Mouse (Mus musculus) common myeloid progenitor, adult 5-6 weeks (primary cell): ENCODE data around the gene Tbc1d4. TPM values are rescaled to one million over a fixed set of nuclear protein-coding genes. Genes with fewer than 3 reads are reported as not detected.

Experiments
- ATAC-seq: replicated peaks from 2 replicates; pipeline ENCODE4 v1.8.0; 2016; ENCODE audit warnings: low read depth, mild to moderate bottlenecking, moderate TSS enrichment, inconsistent platforms; ENCODE audit not compliant: poor library complexity, severe bottlenecking
- total RNA-seq: library from RNA; stranded (forward); fragments of 200-1000, 187-1606 nt; gene quantifications from 2 replicates; pipeline ENCODE4 v1.2.3, GENCODE M21; 2017

The Tbc1d4 gene
- total RNA-seq, 1 experiment from 2014 or later = 20.1 TPM

GRCm38 (mm10) chr14:101460768-101461167, 148.2 kb downstream of the Tbc1d4 start:
- peak; percentile 87 for ATAC-seq

GRCm38 (mm10) chr14:101452915-101453314, 156.1 kb downstream of the Tbc1d4 start:
- ATAC-seq = peak; percentile 93

DNA sequence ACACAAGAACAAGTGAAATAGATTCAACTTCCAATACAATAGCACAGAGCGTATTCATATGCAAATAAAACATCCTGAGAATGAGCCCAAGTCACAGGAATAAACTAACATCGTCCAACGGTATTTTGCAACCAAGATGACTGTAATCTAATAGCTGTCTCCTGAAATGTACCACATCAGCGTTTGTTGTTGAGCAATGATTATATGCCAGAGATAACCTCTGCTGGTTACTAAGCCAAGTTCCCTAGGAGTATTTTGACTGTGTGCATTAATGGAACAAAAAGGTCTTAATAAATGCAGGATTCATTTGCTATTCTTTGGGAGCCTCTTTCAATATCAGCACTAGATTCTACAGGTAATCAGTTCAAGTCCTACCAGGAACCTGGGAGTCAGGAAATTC, 161.1 kb downstream of the Tbc1d4 start:
- no peak for ATAC-seq

GRCm38 (mm10) chr14:101445205-101445604, 163.8 kb downstream of the Tbc1d4 start:
- ATAC-seq = no peak

GRCm38 (mm10) chr14:101437925-101438324, 171.1 kb downstream of the Tbc1d4 start:
- no peak for ATAC-seq

DNA sequence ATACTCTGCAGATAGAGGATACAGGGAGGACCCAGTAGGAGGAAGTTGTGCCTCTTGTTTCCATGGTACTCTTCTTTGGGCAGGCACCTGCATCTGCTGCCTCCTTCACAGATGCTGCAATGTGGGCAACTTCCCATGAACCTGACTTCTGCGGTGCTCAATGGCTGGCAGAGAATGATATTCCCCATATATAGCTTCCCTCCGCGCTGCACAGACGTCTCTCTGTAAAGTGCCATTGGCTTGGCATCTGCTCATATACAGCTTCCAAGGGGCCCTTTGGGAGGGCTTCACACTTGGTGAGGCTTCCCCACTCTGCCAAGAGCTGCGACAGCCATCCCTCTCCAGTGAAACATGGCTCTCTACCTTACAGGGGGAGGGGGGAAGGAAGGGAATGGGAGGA, 178.5 kb downstream of the Tbc1d4 start:
- ATAC-seq = no peak

GRCm38 (mm10) chr14:101428805-101429516, 180.0 kb downstream of the Tbc1d4 start:
- 0 out of 2 replicates have a peak, but pooled peaks have one; percentile 76 for ATAC-seq

- no peak for ATAC-seq
These were observed 191.3 kb downstream of the Tbc1d4 start for GRCm38 (mm10) chr14:101417679-101418078.

Other genes with a start within 250 kb of the Tbc1d4 start
- gene Commd6, start 31.5 kb upstream of the Tbc1d4 start, total RNA-seq = 24.2 and 33.8 TPM in 2 replicates
- gene Uchl3, start 44.8 kb upstream of the Tbc1d4 start, total RNA-seq = 74.5 and 76.4 TPM in 2 replicates
- gene Gm9922, start 120.6 kb upstream of the Tbc1d4 start, total RNA-seq = not detected in 2 replicates
- gene Lmo7, start 120.8 kb upstream of the Tbc1d4 start, total RNA-seq = 0.23 and 0.49 TPM in 2 replicates